Mouse (Mus musculus): ENCODE data around the gene Ehd3.

GRCm38 (mm10) chr17:73814500-73815190 lies 10.7 kb downstream of the Ehd3 start:
- TF ChIP-seq CTCF (IDR thresholded peaks at IDR 0.05; ENCODE audit: control insufficient read depth, insufficient read depth, insufficient replicate concordance, low read depth, low read length) (no peak), POLR2A (IDR thresholded peaks at IDR 0.05; ENCODE audit: control insufficient read depth, low read depth, low read length) (no peak)

Measured in testis, adult 2 months (tissue).